Mouse (Mus musculus) lung, embryonic 14.5 days (tissue): ENCODE results near the gene Ttc21a. TPM values are rescaled to one million over a fixed set of nuclear protein-coding genes. Genes with fewer than 3 reads are reported as not detected.

Source experiments
- ATAC-seq: fragments of 200-750 bp; cut with Nextera tagmentation; 2 replicates; pipeline ENCODE4 v1.8.0; 2017; ENCODE audit warnings: mild to moderate bottlenecking, moderate TSS enrichment, moderate library complexity; ENCODE audit not compliant: insufficient read depth
- DNase-seq: peaks from one replicate; pipeline ENCODE4 v3.0.0-alpha.2; 2015
- H3K27ac ChIP-seq: fragments of 300-500 bp; sonication (generic); 2 replicates; pipeline ENCODE4 v1.5.1; 2014; ENCODE audit warnings: low read depth, mild to moderate bottlenecking, moderate library complexity
- H3K27me3 ChIP-seq: fragments of 300-500 bp; sonication (generic); 2 replicates; pipeline ENCODE4 v1.6.1; 2014; ENCODE audit warnings: low read length, control low read depth; ENCODE audit not compliant: insufficient read depth
- H3K36me3 ChIP-seq: fragments of 300-500 bp; sonication (generic); 2 replicates; pipeline ENCODE4 v1.6.1; 2014; ENCODE audit warnings: control low read depth; ENCODE audit not compliant: insufficient read depth
- H3K4me1 ChIP-seq: fragments of 300-500 bp; sonication (generic); 2 replicates; pipeline ENCODE4 v1.6.1; 2014; ENCODE audit warnings: antibody characterized with exemption, control low read depth; ENCODE audit not compliant: insufficient read depth
- H3K4me2 ChIP-seq: fragments of 300-500 bp; sonication (generic); 2 replicates; pipeline ENCODE4 v1.6.1; 2014; ENCODE audit warnings: mild to moderate bottlenecking
- H3K4me3 ChIP-seq: fragments of 300-500 bp; sonication (generic); 2 replicates; pipeline ENCODE4 v1.5.1; 2014; ENCODE audit warnings: low read depth, low read length
- H3K9ac ChIP-seq: fragments of 300-500 bp; sonication (generic); 2 replicates; pipeline ENCODE4 v1.6.1; 2014
- H3K9me3 ChIP-seq: fragments of 300-500 bp; sonication (generic); 2 replicates; pipeline ENCODE4 v1.6.1; 2016; ENCODE audit warnings: low read depth, low read length, control low read depth
- CTCF ChIP-seq: IDR thresholded peaks from 2 replicates; pipeline ENCODE4 v1.5.1; 2016; ENCODE audit warnings: antibody characterized with exemption, low read depth
- WGBS: fragments of 180-500 bp; shearing (Covaris S2); extraction: QIAGEN DNeasy Blood & Tissue Kit; methylation state at CpG from one replicate; pipeline ENCODE4 v1.1.7; 2014; 5-methylcytosine and 5-hydroxymethylcytosine counted together
- polyA plus RNA-seq: library from polyadenylated mRNA; unstranded; fragments of >200 nt; fragmentation: Nextera tagmentation; extraction: Ambion mirVana; gene quantifications from 2 replicates; pipeline ENCODE4 v1.2.1, GENCODE M21; 2014

Gene Ttc21a
- polyA plus RNA-seq, 1 experiment from 2014 or later: 0.16 TPM

- no peak for DNase-seq
- WGBS: 52% methylated on average over 10 of the region's 10 CpGs
- H3K4me2 ChIP-seq: no peak overlapping the region
Observed at GRCm38 (mm10) chr9:119939646-119940045, 2.2 kb downstream of the Ttc21a start.

GRCm38 (mm10) chr9:119941407-119941806, 4.0 kb downstream of the Ttc21a start:
- no peak overlapping the region for H3K4me2 ChIP-seq
- no peak overlapping the region for H3K27ac ChIP-seq
- H3K9ac ChIP-seq: no peak overlapping the region
- peaks cover 3% of the 10 kb centered on the region; the same call in 1 of the 2 replicates for H3K4me1 ChIP-seq
- DNase-seq (no peak), ATAC-seq (no peak)
- H3K36me3 ChIP-seq: no peaks in the 10 kb centered on the region
- H3K4me3 ChIP-seq: no peak overlapping the region
- WGBS: 74% methylated on average over 5 of the region's 5 CpGs
- TF ChIP-seq CTCF: no peak
- H3K9me3 ChIP-seq: no peaks in the 10 kb centered on the region
- no peaks in the 10 kb centered on the region for H3K27me3 ChIP-seq

More at GRCm38 (mm10) chr9:119939646-119940045, 2.2 kb downstream of the Ttc21a start:
- Histone ChIP-seq H3K4me3 (no peak overlapping the region), H3K9me3 (no peaks in the 10 kb centered on the region), H3K4me1 (peaks cover 5% of the 10 kb centered on the region; the same call in 1 of the 2 replicates), H3K36me3 (no peaks in the 10 kb centered on the region), H3K27ac (no peak overlapping the region), H3K27me3 (no peaks in the 10 kb centered on the region), H3K9ac (no peak overlapping the region)
- no peak for ATAC-seq
- TF ChIP-seq CTCF: no peak

- Histone ChIP-seq H3K4me3 (no peak overlapping the region), H3K4me1 (0 out of 2 replicates have a peak, but pooled peaks cover 3% of the 10 kb centered on the region), H3K4me2 (no peak overlapping the region), H3K9ac (no peak overlapping the region), H3K27ac (no peak overlapping the region), H3K36me3 (no peaks in the 10 kb centered on the region), H3K27me3 (no peaks in the 10 kb centered on the region), H3K9me3 (no peaks in the 10 kb centered on the region)
- TF ChIP-seq CTCF: no peak
- DNase-seq (no peak), ATAC-seq (no peak)
- WGBS: 70% methylated on average over 14 of the region's 14 CpGs
Observed at GRCm38 (mm10) chr9:119941861-119942260, 4.5 kb downstream of the Ttc21a start.

- no peak for ATAC-seq
- Histone ChIP-seq H3K27me3 (no peaks in the 10 kb centered on the region), H3K4me1 (no peaks in the 10 kb centered on the region), H3K36me3 (no peaks in the 10 kb centered on the region), H3K4me3 (no peak overlapping the region), H3K9ac (no peak overlapping the region), H3K4me2 (no peak overlapping the region), H3K9me3 (no peaks in the 10 kb centered on the region), H3K27ac (no peak overlapping the region)
- no peak for TF ChIP-seq CTCF
- WGBS: 82% methylated on average over 1 of the region's 1 CpGs
- no peak for DNase-seq
Observed at GRCm38 (mm10) chr9:119943326-119943725, 5.9 kb downstream of the Ttc21a start.

GRCm38 (mm10) chr9:119945173-119945900, 7.9 kb downstream of the Ttc21a start:
- ATAC-seq: no peak

GRCm38 (mm10) chr9:119948804-119949203, 11.4 kb downstream of the Ttc21a start:
- Histone ChIP-seq H3K27me3 (no peaks in the 10 kb centered on the region), H3K27ac (no peak overlapping the region), H3K9me3 (no peaks in the 10 kb centered on the region), H3K4me3 (no peak overlapping the region), H3K9ac (no peak overlapping the region), H3K4me2 (no peak overlapping the region), H3K4me1 (no peaks in the 10 kb centered on the region), H3K36me3 (no peaks in the 10 kb centered on the region)
- 31% methylated on average over 3 of the region's 3 CpGs for WGBS
- ATAC-seq: no peak
- no peak for TF ChIP-seq CTCF
- no peak for DNase-seq

More at GRCm38 (mm10) chr9:119945173-119945900, 7.9 kb downstream of the Ttc21a start:
- Histone ChIP-seq H3K36me3 (no peaks in the 10 kb centered on the region), H3K27ac (no peak overlapping the region), H3K4me1 (no peaks in the 10 kb centered on the region), H3K4me3 (no peak overlapping the region), H3K27me3 (no peaks in the 10 kb centered on the region), H3K4me2 (no peak overlapping the region), H3K9ac (no peak overlapping the region), H3K9me3 (no peaks in the 10 kb centered on the region)
- no peak for DNase-seq
- 73% methylated on average over 12 of the region's 12 CpGs for WGBS
- peak; percentile 64 for TF ChIP-seq CTCF

GRCm38 (mm10) chr9:119950434-119950833, 13.0 kb downstream of the Ttc21a start:
- peak; percentile 67 for DNase-seq
- Histone ChIP-seq H3K36me3 (no peaks in the 10 kb centered on the region), H3K4me3 (no peak overlapping the region), H3K27me3 (no peaks in the 10 kb centered on the region), H3K27ac (peak overlapping the region; percentile 7; the same call in 1 of the 2 replicates), H3K4me1 (no peaks in the 10 kb centered on the region), H3K4me2 (peak overlapping the region; percentile 1; the same call in 1 of the 2 replicates), H3K9me3 (no peaks in the 10 kb centered on the region), H3K9ac (no peak overlapping the region)
- TF ChIP-seq CTCF: no peak
- ATAC-seq: peak; percentile 76
- 22% methylated on average over 6 of the region's 6 CpGs for WGBS
